Mouse (Mus musculus): ENCODE results near the gene Ddx39. TPM values are rescaled to one million over a fixed set of nuclear protein-coding genes. Genes with fewer than 3 reads are reported as not detected.
A peak's percentile ranks its signal among the peaks of the same experiment; 100 is the strongest.

Gene Ddx39
- total RNA-seq, 1 experiment from 2014 or later, result 109 TPM

DNA sequence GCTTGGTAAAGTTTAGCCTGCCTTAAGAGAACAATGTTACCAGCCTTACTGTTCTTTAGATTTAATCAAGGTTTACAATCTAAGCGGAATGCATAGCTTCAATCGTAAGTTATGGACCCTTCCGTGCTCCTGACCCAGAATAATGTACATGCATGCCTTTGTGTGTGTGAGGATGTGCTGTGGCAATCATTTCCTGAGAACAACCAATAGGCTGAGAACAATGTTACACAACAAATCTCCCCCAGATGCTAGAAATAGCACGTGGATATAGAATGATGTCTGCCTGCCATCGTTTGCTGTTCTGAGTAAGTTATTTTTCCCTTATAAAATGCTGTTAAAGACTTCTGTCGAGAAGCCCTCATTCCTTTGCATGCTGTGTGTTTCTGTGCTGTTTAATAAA, 17.9 kb downstream of the Ddx39 start:
- ATAC-seq (replicated peaks; ENCODE audit: low read depth, poor library complexity, severe bottlenecking), result no peak

DNA sequence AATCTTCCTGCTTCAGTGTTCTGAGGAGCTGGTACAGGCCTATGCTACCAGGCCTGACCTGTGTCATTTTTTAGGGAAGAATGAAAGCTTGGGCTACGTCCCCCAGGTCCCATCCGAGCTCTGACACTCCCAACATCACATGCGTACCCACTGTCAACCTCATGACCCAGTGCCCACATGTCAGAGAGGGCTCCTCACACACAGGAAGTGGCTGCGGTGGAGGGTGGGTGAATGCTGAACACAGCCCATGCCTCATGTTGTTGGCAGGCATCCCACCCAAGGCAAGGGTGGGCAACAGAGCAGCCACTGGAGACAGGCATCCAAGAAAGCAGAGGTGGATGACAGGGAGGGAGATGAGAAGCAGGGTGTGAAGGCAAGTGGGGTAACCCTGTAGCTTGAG, 21.7 kb downstream of the Ddx39 start:
- ATAC-seq (replicated peaks; ENCODE audit: low read depth, poor library complexity, severe bottlenecking), result peak; percentile 50

DNA sequence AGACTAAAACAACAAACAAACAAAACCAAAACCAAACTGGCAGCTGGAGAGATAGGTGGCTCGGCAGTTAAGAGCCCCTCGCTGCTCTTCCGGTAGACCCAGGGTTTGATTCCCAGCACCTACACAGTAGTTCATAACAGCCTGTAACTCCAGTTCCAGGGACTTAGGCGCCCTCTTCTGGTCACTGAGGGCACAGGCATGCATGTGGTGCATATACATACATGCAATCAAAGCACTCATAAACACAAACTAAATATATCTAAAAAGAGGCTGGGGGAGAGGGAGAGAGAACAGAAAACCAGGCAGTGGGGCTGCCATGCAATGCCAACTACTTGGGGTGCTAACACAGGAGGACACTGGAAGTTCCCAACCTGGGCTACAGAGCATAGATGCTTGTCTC, 22.4 kb downstream of the Ddx39 start:
- no peak for ATAC-seq (replicated peaks; ENCODE audit: low read depth, poor library complexity, severe bottlenecking)

DNA sequence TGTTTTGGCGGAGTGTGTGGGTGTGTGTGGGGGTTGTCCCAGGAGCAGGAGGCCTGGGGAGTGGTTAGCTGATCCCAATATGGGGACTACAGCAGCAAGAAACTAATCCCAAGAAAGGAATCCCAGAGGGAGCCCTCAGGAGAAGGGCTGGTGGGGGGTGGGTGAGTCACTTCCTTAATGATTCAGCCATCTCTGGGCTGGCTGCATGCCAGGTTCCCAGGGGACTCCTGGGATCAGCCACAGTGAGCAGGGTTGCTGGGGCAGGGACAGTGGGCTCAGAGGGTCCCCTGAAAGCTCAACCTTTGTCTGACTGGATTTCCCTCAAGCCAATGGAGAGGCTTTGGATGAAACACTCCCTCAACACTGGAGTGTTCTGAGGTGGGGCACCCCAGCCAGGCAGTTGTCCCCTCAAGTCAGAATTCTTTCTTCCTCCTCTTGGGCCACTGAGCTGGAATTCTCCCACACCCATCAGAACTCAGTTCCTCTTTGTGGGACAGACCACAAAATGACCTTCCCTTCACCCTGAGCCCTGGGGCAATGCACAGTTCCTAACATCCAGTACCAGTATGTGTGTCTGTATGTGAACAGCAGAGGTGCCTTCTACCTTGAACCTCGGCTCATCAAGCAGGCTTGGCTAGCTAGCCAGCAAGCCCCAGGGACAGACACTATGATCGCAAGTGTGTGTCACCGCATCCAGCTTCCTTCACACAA, 23.0 kb downstream of the Ddx39 start:
- peak; percentile 36 for ATAC-seq (replicated peaks; ENCODE audit: low read depth, poor library complexity, severe bottlenecking)

DNA sequence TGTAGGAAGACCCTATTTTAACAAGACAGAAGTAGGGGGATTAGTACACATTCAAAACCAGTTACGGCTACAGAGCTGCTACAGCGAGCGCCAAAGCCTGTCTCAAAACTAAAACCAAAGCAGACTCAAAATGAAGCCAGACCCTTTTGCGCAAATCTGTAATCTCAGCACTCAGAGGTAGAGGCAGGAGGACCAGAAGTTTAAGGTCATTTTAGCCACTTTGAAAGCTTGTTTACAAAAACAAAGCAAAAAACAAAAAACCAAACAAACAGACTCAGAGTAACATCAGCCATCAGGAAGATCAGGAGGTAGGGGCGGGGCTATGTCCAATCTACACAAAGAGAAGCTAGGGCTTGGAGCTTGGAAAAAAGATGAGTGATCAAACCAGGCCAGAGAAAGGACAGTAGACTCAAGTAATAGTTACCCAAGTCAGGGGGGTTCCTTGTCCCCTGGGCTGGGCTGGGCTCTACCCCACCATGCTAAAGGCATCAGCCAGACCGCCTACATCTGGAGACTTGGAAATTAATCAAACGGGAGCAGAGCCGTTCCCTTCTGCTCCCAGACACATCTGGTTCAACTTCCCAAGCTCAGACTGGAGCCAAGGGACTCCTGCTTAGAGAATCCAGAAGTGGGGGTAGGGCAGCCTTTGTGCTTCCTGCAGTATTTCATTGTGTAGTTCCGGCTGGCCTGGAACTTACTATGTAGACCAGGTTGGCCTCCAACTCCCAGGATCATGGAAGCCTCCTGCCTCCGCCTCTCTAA, 24.2 kb downstream of the Ddx39 start:
- ATAC-seq (replicated peaks; ENCODE audit: low read depth, poor library complexity, severe bottlenecking), result no peak

- peak; percentile 57 for ATAC-seq (replicated peaks; ENCODE audit: low read depth, poor library complexity, severe bottlenecking)
These were observed 24.9 kb downstream of the Ddx39 start for GRCm38 (mm10) chr8:83739711-83740468.

DNA sequence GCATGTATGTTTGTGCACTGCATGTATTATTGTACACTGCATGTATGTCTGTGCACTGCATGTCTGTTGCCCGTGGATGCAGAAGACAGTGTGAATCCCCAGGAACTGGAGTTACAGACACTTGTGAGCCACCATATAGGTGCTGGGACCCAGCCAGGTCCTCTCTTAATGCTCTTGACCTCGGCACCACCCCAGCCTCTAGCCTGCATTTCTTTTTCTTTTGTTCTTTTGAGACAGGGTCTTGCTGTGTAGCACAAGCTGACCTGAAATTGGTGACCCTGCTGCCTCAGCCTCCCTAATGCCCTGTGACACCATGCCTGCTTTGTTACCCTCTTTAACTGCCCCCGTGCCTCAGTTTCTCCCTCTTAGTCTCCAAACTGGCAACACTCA, 25.6 kb downstream of the Ddx39 start:
- no peak for ATAC-seq (replicated peaks; ENCODE audit: low read depth, poor library complexity, severe bottlenecking)

DNA sequence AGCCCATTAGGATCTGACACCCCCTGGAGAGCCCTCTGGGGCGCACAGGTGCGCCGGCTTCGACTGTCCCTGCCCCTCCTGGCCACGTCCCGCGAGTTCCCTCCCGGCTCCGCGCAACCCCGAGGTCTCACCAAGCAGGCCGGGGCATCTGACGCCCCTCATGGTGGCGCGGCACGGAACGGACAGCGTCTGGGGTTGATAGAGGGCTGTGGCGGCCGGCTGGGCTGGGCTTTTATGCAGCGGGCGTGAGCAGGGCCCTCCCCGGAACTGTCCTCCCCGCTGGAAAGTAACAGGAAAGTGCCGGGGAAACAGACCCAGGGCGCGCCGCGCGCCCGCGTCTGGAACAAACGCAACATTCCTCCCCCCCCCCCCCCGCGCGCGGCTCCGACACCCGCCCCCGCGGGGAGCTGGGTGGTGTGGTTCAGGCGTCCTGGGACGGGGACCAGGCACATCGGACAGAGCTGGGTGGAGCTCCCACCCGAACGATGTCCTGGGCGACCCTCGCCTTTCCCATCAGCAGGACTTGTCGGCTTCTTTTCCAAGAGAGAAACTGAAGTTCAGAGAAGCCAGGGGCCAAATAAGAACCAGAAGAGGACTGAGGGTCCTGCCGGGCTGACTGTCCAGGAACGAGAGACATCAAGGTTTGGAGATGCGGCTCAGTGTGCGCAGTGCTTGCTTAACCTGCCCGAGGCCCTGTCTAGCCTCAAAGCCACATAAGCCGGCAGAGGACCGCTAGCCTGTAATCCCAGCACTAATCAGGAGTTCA, 26.2 kb downstream of the Ddx39 start, which contains the start of gene Adgre5:
TSS of gene Adgre5 (minus strand) at position 351 of the 766 bp plus-strand sequence.
- 0 out of 2 replicates have a peak, but pooled peaks have one; percentile 10 for ATAC-seq (replicated peaks; ENCODE audit: low read depth, poor library complexity, severe bottlenecking)

DNA sequence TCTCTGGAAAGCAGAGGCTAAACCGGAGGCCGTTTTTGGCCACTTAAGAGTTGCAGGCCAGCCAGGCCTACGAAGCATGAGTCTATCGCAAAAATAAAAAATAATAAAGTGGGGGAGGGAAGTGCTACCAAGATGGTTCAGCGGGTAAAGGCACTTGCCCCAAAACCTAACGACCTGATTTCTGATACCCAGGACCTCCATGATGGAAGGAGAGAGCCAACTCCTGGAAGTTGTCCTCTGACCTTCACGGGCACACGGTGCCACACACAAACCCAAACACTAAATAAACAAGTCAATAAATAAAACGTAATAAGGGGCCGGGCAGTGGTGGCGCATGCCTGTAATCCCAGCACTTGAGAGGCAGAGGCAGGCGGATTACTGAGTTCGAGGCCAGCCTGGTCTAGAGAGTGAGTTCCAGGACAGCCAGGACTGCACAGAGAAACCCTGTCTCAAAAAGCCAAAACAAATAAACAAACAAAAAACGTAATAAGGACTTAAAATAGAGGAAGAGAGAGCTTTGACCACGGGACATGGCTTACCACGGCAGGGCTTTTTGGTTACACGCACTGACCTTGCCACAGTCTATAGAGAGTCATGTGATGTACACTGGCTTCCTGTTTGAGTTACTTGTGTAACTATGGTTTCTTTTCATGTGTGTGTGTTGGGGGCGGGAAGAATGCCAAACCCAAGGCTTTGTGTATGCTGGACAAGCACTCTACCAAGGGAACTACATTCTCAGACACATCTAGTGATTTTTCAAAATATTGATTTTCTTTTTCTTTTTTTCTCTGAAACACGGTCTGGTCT, 27.1 kb downstream of the Ddx39 start:
- ATAC-seq (replicated peaks; ENCODE audit: low read depth, poor library complexity, severe bottlenecking), result peak; percentile 52

GRCm38 (mm10) chr8:83742968-83743367, 28.0 kb downstream of the Ddx39 start:
- ATAC-seq (replicated peaks; ENCODE audit: low read depth, poor library complexity, severe bottlenecking), result no peak

GRCm38 (mm10) chr8:83744070-83744469, 29.1 kb downstream of the Ddx39 start:
- ATAC-seq (replicated peaks; ENCODE audit: low read depth, poor library complexity, severe bottlenecking), result no peak

DNA sequence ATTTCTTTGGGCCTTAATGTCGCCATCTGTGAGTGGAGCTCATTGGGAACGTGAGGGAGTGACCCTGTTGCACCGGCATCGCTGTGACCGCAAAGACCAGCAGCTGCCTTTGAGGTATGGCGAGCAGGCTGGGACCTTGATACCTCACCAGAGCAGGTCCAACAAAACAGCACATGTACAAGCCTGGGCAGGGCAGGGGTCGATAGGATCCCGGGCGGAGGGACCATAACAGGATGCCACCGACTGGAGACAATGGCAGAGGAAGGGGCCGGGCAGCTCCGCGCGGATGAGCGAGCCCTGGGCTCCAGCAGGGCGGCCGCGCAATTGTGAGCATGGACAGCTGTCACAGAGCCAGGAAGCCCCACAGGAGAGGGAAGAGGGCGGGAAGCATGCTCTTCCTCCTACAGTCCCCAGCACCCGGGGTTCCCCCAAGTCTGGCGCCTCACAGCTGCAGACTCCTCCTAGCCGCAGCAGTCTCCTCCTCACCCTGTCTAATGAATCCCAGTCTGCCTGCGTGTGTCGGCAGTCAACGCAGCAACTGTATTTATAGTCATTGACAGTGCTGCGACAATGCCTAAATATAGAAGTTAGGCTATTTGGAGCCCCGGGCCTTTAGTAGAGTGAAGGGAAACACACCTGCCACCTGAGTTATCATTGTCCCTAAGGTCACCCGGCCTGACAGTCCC, 32.8 kb downstream of the Ddx39 start:
- peak; percentile 62 for ATAC-seq (replicated peaks; ENCODE audit: low read depth, poor library complexity, severe bottlenecking)

- ATAC-seq (replicated peaks; ENCODE audit: low read depth, poor library complexity, severe bottlenecking), result peak; percentile 89
These were observed 33.7 kb downstream of the Ddx39 start for GRCm38 (mm10) chr8:83748708-83749107.

DNA sequence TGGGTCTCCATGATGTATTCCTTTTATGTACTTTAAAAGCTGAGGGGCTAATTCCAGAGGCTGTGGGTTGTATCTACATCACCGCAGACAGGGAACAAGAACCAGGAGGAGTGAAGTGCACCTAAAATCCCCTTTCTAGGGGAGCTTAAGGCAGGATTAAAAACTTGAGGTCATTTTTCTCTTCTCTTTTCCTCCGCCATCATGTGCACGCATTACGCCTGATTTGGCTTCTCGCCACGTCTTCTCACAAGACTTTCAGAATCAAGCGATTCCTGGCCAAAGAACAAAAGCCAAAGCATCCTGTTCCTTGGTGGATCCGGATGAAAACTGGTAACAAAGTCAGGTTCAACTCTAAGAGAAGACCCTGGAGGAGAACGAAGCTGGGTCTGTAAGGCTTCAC, 34.3 kb downstream of the Ddx39 start:
- ATAC-seq (replicated peaks; ENCODE audit: low read depth, poor library complexity, severe bottlenecking), result no peak

DNA sequence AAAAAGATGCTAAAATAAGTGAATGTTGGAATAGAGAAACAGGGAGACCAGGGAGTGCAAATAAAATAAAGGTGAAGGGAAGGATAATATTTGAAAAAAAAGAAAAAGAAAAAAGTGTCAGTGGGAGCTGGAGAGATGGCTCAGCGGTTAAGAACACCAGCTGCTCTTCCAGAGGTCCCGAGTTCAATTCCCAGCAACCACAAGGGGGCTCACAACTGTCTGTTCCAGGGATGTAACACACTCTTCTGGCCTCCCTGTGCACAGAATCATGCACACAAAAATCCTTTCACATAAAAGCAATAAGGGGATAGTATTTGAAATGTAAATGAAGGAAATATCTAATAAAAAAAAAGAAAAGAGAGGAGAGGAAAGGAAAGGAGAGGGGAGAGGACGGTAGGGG, 39.2 kb downstream of the Ddx39 start:
- ATAC-seq (replicated peaks; ENCODE audit: low read depth, poor library complexity, severe bottlenecking), result no peak

- no peak for ATAC-seq (replicated peaks; ENCODE audit: low read depth, poor library complexity, severe bottlenecking)
These were observed 41.3 kb downstream of the Ddx39 start for GRCm38 (mm10) chr8:83756273-83756672.

- no peak for ATAC-seq (replicated peaks; ENCODE audit: low read depth, poor library complexity, severe bottlenecking)
These were observed 42.2 kb downstream of the Ddx39 start for GRCm38 (mm10) chr8:83757084-83757607.

DNA sequence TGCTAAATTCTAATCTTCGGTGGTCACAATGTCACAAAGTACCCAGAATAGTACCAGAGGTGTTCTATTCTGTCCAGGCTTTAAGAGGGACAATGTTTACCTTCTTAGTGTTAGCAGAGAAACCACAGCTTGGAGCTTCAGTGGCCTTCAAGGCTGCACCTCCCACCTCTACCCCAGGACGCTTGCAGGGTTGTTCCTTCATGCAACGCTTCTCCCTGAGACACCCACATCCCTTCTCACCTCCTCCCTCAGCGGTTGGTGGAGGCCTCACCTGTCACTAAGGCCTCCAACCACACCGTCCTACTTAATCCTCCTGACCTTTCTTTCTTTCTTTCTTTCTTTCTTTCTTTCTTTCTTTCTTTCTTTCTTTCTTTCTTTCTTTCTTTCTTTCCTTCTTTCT, 43.3 kb downstream of the Ddx39 start:
- ATAC-seq (replicated peaks; ENCODE audit: low read depth, poor library complexity, severe bottlenecking), result no peak

Data from common myeloid progenitor, adult 5-6 weeks (primary cell).